9 mouse cellular contexts compared by ENCODE assay signal in genomic region chr8:117772126-117772525, GRCm38 (mm10). TPM values are rescaled to one million over a fixed set of nuclear protein-coding genes. Genes with fewer than 3 reads are reported as not detected.
DNase-seq lines count a peak whose midpoint lies in the region; ATAC-seq and TF ChIP-seq lines count a peak whose summit lies in the region.
"Had no signal": no experiment of that assay in that cellular context is flagged by ENCODE, and none has a peak within 500 bp of the region (broad histone marks: within the 10 kb centered on the region; RNA-seq: fewer than 3 reads in every experiment).

No protein-coding gene starts in this region.

- no peak overlapping the region for H3K27ac ChIP-seq in hindbrain, embryonic 11.5 days (ENCODE audit: low read depth, low read length)
- no peak overlapping the region for H3K27ac ChIP-seq in hindbrain, embryonic 16.5 days (ENCODE audit: low read depth, low read length)
- H3K27ac ChIP-seq in liver, adult 2 months (replicated peaks; ENCODE audit: insufficient read depth, low read depth, low read length), result no peak overlapping the region
- H3K27ac ChIP-seq in small intestine, adult 2 months (ENCODE audit: insufficient read depth, low read depth, low read length), result peak overlapping the region; percentile 68
- H3K27ac ChIP-seq: limb, embryonic 13.5 days had no signal

- H3K4me3 ChIP-seq in hindbrain, embryonic 11.5 days (ENCODE audit: low read depth, low read length), result no peak overlapping the region
- no peak overlapping the region for H3K4me3 ChIP-seq in hindbrain, embryonic 16.5 days (ENCODE audit: low read length)
- no peak overlapping the region for H3K4me3 ChIP-seq in G1E (ENCODE audit: low read depth, low read length)
- no peak overlapping the region for H3K4me3 ChIP-seq in liver, adult 2 months (ENCODE audit: insufficient read depth, low read depth, low read length)
- no peak overlapping the region for H3K4me3 ChIP-seq in small intestine, adult 2 months (ENCODE audit: low read depth, low read length)
- H3K4me3 ChIP-seq: limb, embryonic 13.5 days had no signal

- no peak overlapping the region for H3K4me2 ChIP-seq in hindbrain, embryonic 11.5 days (replicated peaks; ENCODE audit: low read depth, low read length)
- no peak overlapping the region for H3K4me2 ChIP-seq in hindbrain, embryonic 16.5 days (ENCODE audit: low read length)
- H3K4me2 ChIP-seq: limb, embryonic 13.5 days had no signal

- no peaks in the 10 kb centered on the region for H3K9me3 ChIP-seq in hindbrain, embryonic 11.5 days (ENCODE audit: control insufficient read depth, low read length)
- H3K9me3 ChIP-seq in hindbrain, embryonic 16.5 days (ENCODE audit: control insufficient read depth, low read length), result no peaks in the 10 kb centered on the region
- H3K9me3 ChIP-seq in G1E (replicated peaks), result peaks cover 46% of the 10 kb centered on the region
- H3K9me3 ChIP-seq: limb, embryonic 13.5 days had no signal

- ATAC-seq in hindbrain, embryonic 11.5 days (ENCODE audit: low FRiP score), result no peak
- ATAC-seq in hindbrain, embryonic 16.5 days, result no peak
- ATAC-seq in G1E (ENCODE audit: extremely low read depth, insufficient number of reproducible peaks, low FRiP score, poor library complexity, severe bottlenecking), result no peak

- H3K9ac ChIP-seq in hindbrain, embryonic 11.5 days (ENCODE audit: low read depth, low read length), result no peak overlapping the region
- no peak overlapping the region for H3K9ac ChIP-seq in hindbrain, embryonic 16.5 days (ENCODE audit: low read depth, low read length)
- H3K9ac ChIP-seq in liver, adult 2 months (ENCODE audit: low read depth, low read length), result no peak overlapping the region
- H3K9ac ChIP-seq: limb, embryonic 13.5 days had no signal

- H3K27me3 ChIP-seq in hindbrain, embryonic 11.5 days (ENCODE audit: control insufficient read depth, insufficient read depth, low read length), result no peaks in the 10 kb centered on the region
- no peaks in the 10 kb centered on the region for H3K27me3 ChIP-seq in hindbrain, embryonic 16.5 days (replicated peaks; ENCODE audit: control insufficient read depth, insufficient read depth, low read length)
- no peaks in the 10 kb centered on the region for H3K27me3 ChIP-seq in G1E (ENCODE audit: insufficient read depth, low read length)
- no peaks in the 10 kb centered on the region for H3K27me3 ChIP-seq in liver, adult 2 months (ENCODE audit: control insufficient read depth, insufficient read depth, low read length)
- H3K27me3 ChIP-seq in small intestine, adult 2 months (ENCODE audit: control insufficient read depth, insufficient read depth, low read length), result no peaks in the 10 kb centered on the region
- H3K27me3 ChIP-seq: limb, embryonic 13.5 days had no signal

- no peak for TF ChIP-seq POLR2A in liver, adult 2 months (IDR thresholded peaks at IDR 0.05; ENCODE audit: extremely low read depth, insufficient read depth, low read length)
- no peak for TF ChIP-seq POLR2A in small intestine, adult 2 months (IDR thresholded peaks at IDR 0.05; ENCODE audit: low read depth, low read length)

- DNase-seq in hindbrain, embryonic 11.5 days (ENCODE audit: low spot score), result peak; percentile 52
- DNase-seq in 416B (ENCODE audit: low read depth) (peak; percentile 75), G1E (ENCODE audit: low spot score) (no peak)
- DNase-seq in embryo, embryonic 11 days, result peak; percentile 55
- DNase-seq in liver, adult 2 months (ENCODE audit: extremely low read depth, low read depth, low spot score), result peak; percentile 41
- no peak for DNase-seq in heart, adult 9 months (ENCODE audit: low spot score in 2 of 2)

- H3K4me1 ChIP-seq in hindbrain, embryonic 11.5 days (replicated peaks; ENCODE audit: control insufficient read depth, insufficient read depth, low read length), result no peaks in the 10 kb centered on the region
- H3K4me1 ChIP-seq in hindbrain, embryonic 16.5 days (ENCODE audit: control insufficient read depth, insufficient read depth, low read depth, low read length), result no peaks in the 10 kb centered on the region
- H3K4me1 ChIP-seq in G1E (ENCODE audit: insufficient read depth, low read depth, low read length), result no peaks in the 10 kb centered on the region
- no peaks in the 10 kb centered on the region for H3K4me1 ChIP-seq in liver, adult 2 months (ENCODE audit: control insufficient read depth, insufficient read depth, low read length)
- peaks cover 6% of the 10 kb centered on the region; the same call in 1 of the 2 replicates for H3K4me1 ChIP-seq in small intestine, adult 2 months (ENCODE audit: control insufficient read depth, insufficient read depth, insufficient read length, low read length)
- H3K4me1 ChIP-seq: limb, embryonic 13.5 days had no signal

- H3K79me2 ChIP-seq in liver, adult 2 months (ENCODE audit: control insufficient read depth, insufficient read depth, low read length), result no peaks in the 10 kb centered on the region

- no peaks in the 10 kb centered on the region for H3K36me3 ChIP-seq in hindbrain, embryonic 11.5 days (ENCODE audit: control insufficient read depth, insufficient read depth, low read length)
- H3K36me3 ChIP-seq in hindbrain, embryonic 16.5 days (ENCODE audit: control insufficient read depth, insufficient read depth, low read length), result no peaks in the 10 kb centered on the region
- H3K36me3 ChIP-seq in G1E (replicated peaks), result no peaks in the 10 kb centered on the region
- no peaks in the 10 kb centered on the region for H3K36me3 ChIP-seq in liver, adult 2 months (ENCODE audit: control insufficient read depth, insufficient read depth, low read length)
- no peaks in the 10 kb centered on the region for H3K36me3 ChIP-seq in small intestine, adult 2 months (ENCODE audit: control insufficient read depth, insufficient read depth, low read length)
- H3K36me3 ChIP-seq: limb, embryonic 13.5 days had no signal

- TF ChIP-seq CTCF in G1E (IDR thresholded peaks at IDR 0.05; ENCODE audit: low read depth, low read length), result peak; percentile 44; the same call in 1 of the 2 replicates
- TF ChIP-seq CTCF in liver, adult 2 months (IDR thresholded peaks at IDR 0.05; ENCODE audit: low read depth, low read length), result peak; percentile 68
- TF ChIP-seq CTCF in small intestine, adult 2 months (IDR thresholded peaks at IDR 0.05; ENCODE audit: extremely low read depth, insufficient read length, insufficient replicate concordance, low read depth, low read length), result peak; percentile 73; the same call in 1 of the 2 replicates

- 67% methylated on average over 2 of the region's 2 CpGs for WGBS in hindbrain, embryonic 11.5 days
- 64% methylated on average over 2 of the region's 2 CpGs for WGBS in hindbrain, embryonic 16.5 days
- 83% methylated on average over 2 of the region's 2 CpGs for WGBS in liver, adult 2 months
- 65% methylated on average over 2 of the region's 2 CpGs for WGBS in small intestine, adult 2 months

RNA-seq across cellular contexts. Expression of gene Mphosph6, which starts 29.6 kb away (rescaled TPM):
- 57.7 and 59.0 TPM in 2 replicates for polyA plus RNA-seq in hindbrain, embryonic 11.5 days (2014; fragmentation: Nextera tagmentation; extraction: Ambion mirVana)
- polyA plus RNA-seq in hindbrain, embryonic 16.5 days (2015; fragmentation: Nextera tagmentation; extraction: Ambion mirVana), result 31.4 and 31.5 TPM in 2 replicates
- total RNA-seq in G1E (2014; fragmentation: Nextera tagmentation) (65.7 and 82.3 TPM in 2 replicates), G1E (2017) (42.7 and 46.6 TPM in 2 replicates)
- polyA plus RNA-seq in G1E (2012), result 6.5 and 8.3 TPM in 2 replicates
- total RNA-seq in liver, adult 2 months (2014; rRNA removed), result 3.2 and 3.4 TPM in 2 replicates
- 0.92 and 1.2 TPM in 2 replicates for polyA plus RNA-seq in liver, adult 2 months (2012; rRNA removed)
- polyA plus RNA-seq in small intestine, adult 2 months (2012; rRNA removed), result 1.5 and 2.1 TPM in 2 replicates

Comparison
In these comparisons a context has a peak if more than half of its experiments do, and no peak if none do; other contexts are left out.
1. DNase-seq: peak in hindbrain, embryonic 11.5 days (single experiment), 416B (single experiment), embryo, embryonic 11 days (single experiment) and liver, adult 2 months (single experiment); none in G1E (single experiment) and heart, adult 9 months (0 of 2).
2. Peak in every context shown above with its lines, with median percentiles within 50 percentile points of each other: CTCF ChIP-seq.